Mouse (Mus musculus) layer of hippocampus, adult 18-20 months (tissue): Measurements from ENCODE around the gene Kcna2. TPM values are rescaled to one million over a fixed set of nuclear protein-coding genes. Genes with fewer than 3 reads are reported as not detected.

Source experiments
- DNase-seq, 2 experiments: peaks; one replicate each; pipeline ENCODE4 v3.0.0; 2022; ENCODE audit warnings: low spot score in 2 of 2
- total RNA-seq, 2 experiments: library from RNA; stranded (reverse); gene quantifications; 2 replicates each; pipeline ENCODE4 v1.2.3; 2021

Kcna2 gene
- total RNA-seq, 2 experiments from 2014 or later, result 88.7 to 90.1 TPM

DNA sequence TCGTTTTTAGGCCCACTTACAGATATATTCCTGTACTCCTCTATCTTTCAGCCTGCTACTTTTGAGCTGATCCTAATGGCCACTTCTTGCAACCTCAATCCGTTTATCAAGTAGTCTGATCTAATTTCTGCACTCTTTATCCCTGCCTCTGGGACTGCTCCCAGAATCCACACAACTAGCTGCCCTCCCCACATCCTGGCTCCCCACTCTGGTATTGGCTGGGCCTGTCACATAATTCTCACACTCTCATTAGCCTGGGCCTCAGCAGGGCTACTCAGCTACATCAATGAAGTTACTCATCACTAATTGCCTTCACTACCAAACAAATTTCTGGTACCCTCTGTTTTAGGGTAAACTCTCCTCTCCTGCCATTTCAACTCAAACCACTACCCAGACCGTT lies 49.5 kb downstream of the Kcna2 start:
- no peak for DNase-seq

DNA sequence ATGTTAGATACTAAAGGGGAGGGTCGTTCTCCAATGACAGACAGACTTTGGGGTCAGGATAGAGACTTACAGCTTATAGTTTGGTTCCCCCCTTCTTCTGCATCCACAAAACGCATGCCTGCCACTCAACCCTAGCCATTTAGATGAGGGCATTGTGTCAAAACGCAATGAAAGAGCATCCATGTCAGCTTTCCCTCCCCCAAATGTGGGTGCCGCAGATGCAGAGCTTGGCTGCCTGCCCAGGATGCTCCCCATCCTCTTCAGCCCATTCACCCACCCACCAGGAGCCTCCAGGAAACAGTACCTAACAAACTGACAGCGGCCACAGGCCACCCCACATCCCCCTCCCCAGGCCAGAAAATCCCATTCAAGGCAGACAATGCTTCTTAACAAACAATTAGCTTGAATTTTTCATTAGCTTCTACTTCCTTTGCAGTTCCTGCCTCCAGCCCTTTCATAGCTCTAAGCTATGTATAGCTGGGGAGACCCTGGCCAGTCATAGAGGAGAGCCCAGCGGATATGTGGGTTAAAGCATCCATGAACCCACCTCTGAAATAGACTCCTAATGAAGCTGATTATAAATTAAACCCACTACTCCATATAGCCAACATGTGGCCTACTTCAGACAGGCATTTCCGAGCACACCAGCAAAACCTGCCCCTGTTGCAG lies 50.1 kb downstream of the Kcna2 start:
- peak in 1 of 2 experiments; percentile 46 for DNase-seq

DNA sequence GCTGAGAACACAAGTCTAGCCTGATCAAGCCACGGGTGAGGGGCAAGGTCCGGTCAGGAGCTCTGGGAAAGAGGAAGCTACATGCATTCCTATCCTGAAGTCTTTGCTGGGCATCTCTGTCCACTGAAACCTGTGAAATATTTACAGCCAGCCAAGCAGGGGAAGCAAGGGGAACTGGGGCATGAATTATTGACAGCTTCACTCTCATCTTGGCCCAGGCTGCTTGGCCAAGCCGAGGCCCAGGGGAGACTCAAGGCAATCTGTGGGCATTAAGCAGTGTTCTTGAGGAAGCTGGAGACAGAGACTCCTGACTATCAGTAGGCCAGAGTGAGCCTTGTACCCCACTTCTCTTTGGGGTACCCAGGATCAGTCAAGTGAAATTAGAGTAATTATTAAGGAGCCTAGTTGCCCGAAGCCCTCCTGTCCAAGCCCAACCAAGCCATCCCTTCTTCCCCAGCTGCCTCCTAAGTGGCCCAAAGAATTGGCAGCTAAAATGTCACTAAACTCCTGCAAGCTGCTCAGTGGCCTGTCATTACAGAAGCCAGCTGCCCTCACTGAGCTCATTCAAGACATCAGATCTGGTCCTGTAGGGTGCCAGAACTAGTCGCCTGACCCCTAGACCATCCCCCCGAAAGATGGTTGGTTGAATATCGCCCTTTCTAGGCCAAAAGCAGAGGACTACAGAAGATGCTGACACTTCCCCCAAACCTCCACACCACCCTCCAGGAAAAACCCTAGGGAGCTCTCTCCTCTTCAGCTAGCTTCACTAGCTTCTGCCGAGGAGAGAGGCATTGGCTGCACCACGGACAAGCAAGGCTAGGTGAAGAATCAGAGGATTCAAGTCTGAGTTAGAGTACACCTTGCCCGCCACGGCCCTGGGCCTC lies 53.1 kb downstream of the Kcna2 start:
- DNase-seq, result no peak

DNA sequence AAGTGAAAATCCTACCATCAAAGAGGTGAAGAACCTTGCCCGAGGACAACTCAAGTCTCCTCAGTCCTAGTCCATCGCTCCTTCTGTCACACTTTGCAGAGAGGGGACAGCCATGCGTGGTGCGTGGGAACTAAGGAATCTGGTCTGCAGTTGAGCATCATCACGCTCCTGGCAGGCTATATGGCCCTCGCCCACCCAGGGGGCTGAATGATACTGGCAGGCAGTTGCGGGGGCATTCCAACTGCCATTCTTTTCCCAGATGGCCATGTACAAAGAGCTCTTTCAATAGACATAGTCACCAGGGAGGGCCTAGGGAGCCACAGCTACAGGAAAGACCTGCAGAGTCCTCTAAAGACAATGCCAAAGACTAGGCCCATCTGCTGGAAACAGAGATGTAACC lies 57.9 kb downstream of the Kcna2 start:
- peak; percentile 23 to 39 for DNase-seq

DNA sequence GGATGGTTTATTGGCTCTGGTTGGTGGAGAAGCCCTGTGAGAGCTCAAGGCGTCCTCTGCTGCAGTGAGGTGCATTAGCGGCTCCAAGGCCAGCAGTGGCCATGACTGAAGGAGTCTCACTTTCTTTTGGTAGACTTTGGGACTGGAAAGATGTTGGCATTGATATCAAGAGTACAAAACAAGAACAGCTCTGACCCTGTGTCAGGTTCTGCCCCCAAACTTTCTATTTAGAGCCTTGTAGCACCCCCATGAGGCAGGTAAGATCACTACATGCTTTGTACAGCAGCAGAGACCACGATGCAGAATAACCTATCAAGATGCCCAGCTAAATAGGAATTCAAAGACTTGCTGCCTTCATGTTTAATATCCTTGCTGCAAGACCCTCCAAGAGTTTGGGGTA lies 58.5 kb downstream of the Kcna2 start:
- DNase-seq, result peak in 1 of 2 experiments; percentile 51

DNA sequence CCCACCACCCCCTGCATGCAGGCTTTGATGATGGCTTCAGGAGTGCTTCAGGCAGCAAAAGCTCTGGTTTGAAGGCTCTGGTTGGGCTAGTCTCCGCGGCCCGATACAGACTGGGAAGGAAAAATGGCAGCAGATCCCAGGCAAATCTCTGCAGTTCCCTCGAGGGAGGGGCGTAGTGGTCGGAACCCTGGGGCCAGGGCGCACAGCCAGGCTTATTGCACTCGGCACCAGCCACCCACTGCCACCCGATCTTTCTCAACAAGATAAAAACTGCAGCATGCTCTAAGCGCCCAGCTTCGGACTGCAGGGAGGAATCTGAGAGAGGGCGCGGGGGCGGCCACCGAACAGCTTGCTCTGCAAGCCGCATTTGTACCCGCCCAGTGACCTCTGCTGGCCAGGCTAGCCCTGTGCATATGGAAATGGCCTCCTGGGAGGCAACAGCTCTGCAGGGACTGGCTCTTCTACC lies 58.9 kb downstream of the Kcna2 start:
- DNase-seq, result peak; percentile 7 to 43

DNA sequence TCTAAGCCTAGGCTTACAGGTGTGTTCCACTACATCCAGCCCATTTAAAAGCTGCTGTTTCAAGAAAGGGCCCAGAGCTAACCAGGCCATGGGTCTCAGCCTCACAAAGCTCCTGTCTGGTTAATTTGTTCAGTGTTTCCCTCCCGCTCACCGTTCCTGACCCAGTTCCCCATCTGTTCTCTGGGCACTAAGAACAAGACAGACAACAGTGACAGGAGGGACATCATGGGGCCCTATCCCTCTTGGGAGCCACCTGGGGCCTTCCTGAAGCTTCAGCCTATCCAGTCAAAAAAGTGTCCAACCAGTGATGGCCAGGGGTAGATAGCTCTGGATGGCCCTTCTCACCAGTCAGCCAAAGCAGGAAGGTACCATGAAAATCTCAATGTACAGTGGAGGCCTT lies 61.8 kb downstream of the Kcna2 start:
- DNase-seq, result no peak

Other genes starting within 250 kb of the Kcna2 start
- 10 to 100 TPM; 21.6 to 26.7 TPM for gene Kcna3, start 65.0 kb upstream of the Kcna2 start, total RNA-seq
- not detected for gene Kcna10, start 81.9 kb downstream of the Kcna2 start, total RNA-seq
- gene Cym, start 120.6 kb downstream of the Kcna2 start, total RNA-seq, result not detected
- gene A630076J17Rik, start 129.5 kb downstream of the Kcna2 start, total RNA-seq, result not detected
- under 1 TPM in 1 of 2 experiments, not detected in 1; 0.20 TPM for gene Prok1, start 138.6 kb downstream of the Kcna2 start, total RNA-seq
- 10 to 100 TPM; 64.6 to 66.1 TPM for gene Lamtor5, start 177.7 kb downstream of the Kcna2 start, total RNA-seq
- under 1 TPM; 0.43 to 0.77 TPM for gene Slc16a4, start 190.1 kb downstream of the Kcna2 start, total RNA-seq
- gene Rbm15, start 232.5 kb downstream of the Kcna2 start, total RNA-seq, result 10 to 100 TPM; 26.2 to 27.1 TPM